Mouse (Mus musculus): Measurements from ENCODE around the gene Tiam1.

Tiam1 gene

DNA sequence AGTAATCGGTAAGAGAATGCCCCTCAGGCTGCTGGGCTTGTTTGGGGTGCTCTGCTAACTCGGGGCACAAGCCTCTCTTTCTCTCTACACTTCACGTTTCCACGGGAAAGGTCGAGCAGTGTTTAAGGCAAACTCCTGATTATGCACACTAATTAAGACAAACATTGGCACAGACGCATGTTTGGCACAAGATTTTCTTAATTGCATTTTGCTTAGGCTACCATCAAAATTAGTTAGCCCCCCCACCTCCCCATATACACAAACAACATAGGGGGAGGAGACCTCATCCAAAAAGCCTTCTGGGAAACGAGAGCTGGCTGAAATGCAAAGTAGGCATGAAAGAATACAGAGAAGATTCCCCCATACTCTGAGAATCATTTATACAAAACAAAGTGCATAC is 148.4 kb downstream of the Tiam1 start:
- DNase-seq (ENCODE audit: low read depth, low spot score), result no peak

DNA sequence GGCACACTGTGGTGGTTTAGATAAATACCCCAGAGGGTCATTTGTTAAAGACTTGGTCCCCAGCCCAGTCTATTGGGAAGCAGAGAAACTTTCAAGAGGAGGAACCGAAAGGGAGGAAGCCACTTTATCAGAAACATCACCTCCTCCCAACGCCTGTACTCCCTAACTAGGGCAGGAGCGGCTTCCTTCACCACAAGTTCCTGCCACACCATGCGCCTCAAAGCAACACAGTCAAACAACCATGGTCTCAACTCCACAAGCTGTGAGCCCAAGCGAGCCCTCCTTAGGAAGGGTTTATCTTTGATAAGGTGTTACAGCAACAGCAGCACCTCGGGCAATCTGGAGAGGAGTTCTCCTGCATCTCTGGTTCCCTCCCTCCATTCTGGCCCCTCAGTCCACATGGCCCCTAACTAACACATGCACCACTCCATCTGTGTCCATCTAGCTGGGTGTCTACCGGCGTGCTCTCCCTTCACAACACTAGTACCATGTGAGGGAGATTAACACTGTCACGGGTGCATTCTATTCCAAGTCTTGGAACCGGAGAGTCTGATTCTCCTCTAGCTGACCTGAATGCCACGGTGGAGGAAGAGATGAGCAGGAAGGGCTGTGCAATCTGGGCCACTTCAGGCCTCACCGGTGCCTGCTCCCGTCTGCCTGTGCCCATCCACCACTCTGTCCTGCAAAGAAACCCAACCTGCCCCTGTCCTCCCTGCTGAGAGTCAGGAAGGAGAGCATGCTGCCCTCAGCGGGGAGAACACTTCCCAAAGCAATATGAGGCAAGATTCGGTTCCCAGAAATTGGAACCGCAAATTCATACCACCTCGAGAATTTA is 149.4 kb downstream of the Tiam1 start:
- no peak for DNase-seq (ENCODE audit: low read depth, low spot score)

DNA sequence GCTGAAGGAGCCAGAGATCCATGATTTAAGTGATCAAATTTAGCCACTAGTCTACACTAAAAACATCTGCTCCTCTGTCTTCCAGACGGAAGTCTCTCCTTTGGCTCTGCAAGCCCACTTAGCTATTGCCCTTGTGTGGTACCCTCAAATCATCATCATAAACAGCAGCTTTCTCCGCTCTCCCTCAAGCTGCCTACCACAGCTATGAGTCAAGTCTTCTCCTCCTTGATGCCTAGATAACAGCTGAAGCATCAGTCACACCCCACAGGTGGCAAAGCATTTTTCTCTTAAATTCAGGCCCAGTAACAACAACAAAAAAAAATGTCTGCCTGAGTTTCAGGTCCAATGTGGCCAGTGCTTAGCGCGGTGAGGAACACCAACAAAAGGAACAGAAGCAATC is 150.1 kb downstream of the Tiam1 start:
- DNase-seq (ENCODE audit: low read depth, low spot score), result no peak

DNA sequence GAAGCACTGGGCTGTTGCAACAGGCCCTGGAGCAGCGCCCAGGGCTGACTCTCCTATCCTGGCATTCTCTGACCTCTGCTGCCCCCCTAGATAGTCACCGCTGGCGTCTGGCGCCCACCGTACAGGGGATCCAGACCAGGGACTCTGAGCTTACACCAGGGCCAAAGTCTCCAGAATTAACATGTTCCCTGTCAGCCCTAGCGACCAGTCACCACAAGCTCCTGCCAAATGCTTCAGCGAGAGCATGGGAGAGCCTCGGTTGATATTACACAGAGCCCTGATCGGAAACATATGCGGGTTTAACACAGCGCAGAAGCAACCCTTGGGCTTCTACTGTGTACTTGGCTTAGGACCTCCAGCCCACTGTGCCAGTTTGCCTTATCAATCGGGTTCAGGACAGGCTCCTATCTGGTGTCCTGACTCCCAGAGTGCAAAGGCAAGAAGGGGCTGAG is 151.8 kb downstream of the Tiam1 start:
- no peak for DNase-seq (ENCODE audit: low read depth, low spot score)

DNA sequence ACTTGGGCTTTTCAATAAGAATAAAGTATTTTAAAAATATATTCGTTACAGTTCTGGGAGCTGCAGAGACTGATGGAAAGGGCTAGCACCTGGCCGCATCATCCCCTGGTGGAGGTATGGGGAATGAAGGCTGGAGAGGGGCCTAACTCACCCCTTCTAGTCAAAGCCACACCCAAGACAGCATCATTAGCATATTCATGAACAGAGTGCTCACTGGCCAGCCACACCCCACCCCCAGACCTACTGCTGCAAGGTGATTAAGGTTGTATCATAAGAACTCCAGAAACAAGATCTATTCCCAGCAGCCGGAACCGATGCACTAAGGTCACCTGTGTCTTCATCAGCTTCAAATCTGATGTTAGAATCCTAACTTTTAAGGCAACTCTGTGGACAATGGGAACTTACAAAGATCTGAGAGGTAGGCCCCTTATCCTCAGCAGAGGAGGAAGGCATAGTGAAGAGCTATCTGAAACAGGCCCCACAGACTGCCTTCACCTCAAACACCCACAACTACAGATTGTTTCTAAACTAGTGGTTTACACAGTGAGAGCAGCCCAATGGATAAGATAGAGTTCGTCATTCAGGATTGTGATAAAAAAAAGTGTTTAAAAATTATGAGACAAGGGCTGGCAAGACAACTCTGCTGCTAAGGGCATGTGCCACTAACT is 153.1 kb downstream of the Tiam1 start:
- DNase-seq (ENCODE audit: low read depth, low spot score), result no peak

DNA sequence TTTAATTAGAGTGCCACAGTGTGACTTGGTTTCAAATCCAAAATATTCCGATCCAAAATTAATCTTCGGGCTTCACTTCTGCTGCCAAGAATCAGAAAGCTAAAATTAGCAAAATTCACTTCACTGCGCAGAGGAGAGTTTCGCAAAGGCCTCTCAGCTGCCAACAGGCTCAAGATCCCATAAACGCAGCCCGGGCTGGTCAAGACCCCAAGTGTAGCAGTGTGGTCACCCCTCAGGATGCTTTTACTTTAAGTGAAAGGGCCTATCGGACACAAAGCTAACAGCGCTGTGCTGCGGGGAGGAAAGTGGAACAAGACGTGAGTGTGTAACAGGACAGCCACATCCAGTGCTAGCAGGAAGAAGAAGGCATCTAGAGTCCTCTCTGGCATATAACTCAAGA is 153.8 kb downstream of the Tiam1 start:
- no peak for DNase-seq (ENCODE audit: low read depth, low spot score)

DNA sequence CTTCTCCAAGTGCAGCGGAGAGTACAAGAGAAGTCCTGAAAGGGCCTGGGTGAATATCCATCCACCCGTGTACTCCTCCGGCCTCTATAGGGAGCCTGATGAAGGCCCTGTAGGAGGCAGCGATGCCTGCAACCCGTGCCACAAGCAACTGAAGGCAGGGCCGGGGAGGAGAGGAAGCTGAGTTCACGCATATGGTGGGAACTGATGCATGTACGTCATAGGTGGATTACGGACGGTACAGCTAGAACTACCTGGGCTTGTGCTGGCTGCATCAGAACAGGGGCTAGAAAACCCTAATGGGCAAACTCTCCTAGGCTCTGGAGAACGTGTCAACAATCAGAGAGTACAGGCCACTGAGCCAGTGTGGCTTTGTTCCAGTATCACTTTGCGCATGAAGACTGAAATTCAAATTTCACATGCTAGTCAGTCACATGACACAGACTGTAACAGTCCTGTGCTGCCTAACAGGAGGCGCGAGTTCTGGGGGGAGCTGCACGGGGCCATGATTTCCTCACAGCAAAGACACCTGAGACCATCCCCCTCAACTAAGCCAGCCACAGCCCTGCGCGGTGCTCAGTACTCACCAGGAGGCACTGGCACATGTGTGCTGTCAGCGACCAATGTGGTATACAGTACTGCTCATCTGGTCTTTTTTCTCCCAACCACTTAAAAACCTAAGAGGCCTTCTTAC is 156.8 kb downstream of the Tiam1 start:
- DNase-seq (ENCODE audit: low read depth, low spot score), result no peak

DNA sequence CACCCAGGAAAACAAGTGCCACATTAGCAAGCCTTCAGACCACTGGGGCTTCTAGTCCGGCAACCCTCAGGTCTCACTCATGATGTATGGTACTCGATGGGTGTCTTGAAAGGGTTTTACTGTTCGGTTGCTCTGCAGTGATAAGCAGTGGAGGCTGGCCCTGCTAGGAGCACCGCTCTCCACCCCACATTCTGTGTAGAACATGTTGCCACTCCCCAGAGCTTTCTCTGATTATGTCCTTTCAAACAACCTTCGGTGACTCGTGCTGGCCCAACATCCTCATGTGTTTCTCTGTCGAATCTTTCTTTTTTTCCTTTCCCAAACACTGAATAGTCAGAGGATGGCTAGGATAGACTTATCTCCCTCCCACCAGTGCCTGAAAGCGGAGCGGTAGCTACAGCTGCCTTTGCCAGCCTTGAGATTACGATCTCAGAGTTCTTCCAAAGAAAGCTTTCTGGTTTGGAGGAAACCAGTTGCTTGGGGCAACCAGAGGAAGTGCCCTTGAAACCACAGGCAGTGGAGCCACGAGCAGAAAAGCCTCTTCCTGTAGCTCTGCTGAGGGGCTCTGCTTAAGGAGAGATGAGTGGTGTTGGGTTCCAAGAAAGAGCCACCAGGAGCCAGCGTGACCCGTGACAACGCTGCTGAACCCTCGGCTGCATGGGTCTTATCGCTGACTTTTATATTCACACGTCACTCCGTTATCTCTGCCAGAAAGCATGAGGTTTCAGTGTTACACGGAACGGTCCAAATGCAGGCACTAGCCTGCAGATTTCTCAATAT is 157.7 kb downstream of the Tiam1 start:
- no peak for DNase-seq (ENCODE audit: low read depth, low spot score)

DNA sequence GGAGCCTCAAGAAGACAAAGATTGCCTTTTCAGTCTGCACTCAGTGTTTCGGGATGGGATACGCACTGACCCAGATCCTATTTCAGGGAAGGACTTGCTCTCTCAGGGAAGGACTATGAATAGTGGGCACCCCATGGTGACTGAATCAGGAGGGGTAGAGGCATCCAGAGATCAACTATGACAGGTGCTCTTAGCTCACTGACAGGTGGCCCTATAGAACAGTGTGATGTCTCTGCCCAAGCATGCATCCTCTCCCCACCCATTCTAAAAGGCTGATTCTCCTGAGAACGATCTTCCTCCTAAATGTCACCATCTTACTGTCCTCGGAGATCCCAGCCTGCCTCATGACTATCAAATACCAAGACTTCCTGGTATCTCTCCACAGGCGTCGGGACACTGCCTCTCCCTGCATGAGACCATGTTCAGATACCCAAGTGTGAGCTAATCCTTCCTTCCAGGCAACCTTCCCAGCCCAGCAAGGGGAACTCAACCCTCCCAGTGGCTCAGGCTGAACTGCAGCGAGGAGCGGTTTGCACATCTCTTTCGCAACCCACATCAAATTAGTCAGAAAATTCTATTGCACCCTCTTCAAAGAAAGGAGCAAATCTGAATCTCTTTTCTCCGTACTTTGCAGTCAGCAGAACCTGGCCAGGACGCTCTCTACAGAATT is 163.4 kb downstream of the Tiam1 start:
- no peak for DNase-seq (ENCODE audit: low read depth, low spot score)

DNA sequence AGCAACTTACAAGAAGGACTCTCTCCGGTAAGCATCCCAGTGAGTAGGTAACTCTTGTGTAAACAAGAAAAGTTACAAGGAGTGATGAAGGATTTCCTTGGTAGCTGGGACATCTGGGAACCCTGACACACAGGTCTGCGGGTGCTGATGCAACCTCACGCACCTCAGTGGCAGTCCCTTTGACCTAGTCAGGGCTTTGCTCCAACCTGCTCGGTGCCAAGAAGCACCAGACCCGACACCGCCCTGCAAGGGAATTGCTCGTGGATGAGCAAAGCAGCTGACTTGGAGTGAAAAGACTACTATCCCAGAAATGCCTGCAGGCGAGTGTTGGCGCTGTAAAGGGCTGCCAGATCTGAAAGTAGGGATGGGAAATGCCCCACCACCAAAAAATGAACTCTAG is 168.1 kb downstream of the Tiam1 start:
- DNase-seq (ENCODE audit: low read depth, low spot score), result no peak

DNA sequence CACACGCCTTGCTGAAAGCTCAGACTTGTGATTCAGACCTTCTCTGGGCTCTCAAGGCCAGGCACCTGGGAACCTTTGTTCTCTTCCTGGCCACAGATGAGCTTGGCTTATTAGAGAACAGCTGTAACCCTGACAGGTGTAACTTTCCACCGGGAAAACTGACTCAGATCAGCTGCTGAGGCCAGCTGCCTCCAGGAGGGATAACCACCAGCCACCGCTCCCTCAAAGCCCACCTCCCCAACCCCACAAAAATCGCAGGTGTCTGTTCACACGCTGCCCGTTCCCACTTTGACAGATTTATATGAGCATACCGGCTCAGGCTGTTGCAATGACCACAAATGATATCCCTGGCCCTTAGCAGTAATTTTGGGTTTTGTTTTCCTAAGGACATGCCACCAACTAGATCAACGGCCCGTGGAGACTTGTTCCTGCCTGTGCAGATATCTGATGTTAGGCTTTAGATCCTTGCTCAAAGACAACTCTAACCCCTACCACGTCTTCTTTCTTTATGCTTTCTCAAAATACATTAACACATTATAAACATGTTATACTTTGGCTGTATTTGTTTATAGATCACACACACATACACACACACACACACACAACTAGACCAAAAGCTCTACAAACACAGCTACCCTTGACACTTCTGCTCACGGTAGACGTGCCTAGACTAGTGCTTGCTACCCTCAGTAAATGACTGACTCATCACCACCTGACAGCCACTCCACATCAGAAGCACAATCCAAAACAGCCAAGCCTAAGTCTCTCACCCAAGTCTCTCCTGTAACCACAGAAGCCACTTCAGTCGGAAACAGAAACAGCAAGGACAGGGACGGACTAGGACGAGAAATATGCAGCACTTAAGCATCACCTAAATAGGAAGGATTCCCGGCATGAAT is 169.5 kb downstream of the Tiam1 start:
- no peak for DNase-seq (ENCODE audit: low read depth, low spot score)

DNA sequence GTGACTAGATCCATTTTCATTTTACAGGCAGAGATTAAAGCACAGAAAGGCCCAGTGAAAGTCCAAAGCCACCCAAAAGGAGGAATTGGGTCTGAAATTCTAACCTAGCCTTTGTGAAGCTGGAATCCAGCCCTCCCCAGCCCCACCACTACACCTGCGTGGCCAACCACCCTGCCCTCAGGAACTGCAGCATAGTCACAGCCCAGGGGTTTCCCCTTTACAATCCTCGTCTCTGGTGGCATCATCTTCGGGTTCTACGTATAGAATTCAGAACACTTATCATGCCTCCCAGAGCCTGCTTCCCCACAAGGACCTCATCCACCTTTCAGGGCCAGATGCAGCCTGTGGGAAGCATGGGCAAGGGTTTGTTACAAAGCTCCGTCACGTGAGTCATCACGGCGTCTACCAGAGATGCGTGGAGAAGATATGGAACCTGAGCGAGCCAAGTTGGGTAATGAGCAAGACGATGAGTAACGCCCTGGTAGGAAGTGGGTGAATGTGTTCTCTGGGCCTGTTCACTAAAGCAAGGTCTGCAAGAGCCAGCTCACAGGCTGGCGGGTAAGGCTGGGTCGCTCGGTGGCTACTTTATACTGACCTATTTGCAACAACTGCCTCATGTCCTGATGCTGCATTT is 170.6 kb downstream of the Tiam1 start:
- DNase-seq (ENCODE audit: low read depth, low spot score), result no peak

DNA sequence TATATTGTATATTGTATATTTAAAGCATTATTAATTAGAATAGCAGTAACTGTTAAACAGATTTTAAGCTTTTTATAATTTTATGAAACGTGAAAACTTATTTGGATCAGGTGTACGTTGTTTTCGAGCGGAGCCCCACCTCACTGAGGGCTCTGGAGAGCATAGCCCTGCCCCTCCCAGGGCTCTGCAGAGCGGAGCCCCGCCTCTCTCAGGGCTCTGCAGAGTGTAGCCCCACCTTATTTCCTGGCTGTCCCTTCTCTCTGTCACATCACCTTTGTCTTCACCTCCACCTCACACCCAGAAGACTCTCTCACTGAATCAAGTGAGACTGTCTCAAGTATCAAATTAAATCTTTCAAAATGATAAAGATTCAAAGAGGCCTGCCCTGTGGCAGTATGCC is 171.6 kb downstream of the Tiam1 start:
- DNase-seq (ENCODE audit: low read depth, low spot score), result no peak

DNA sequence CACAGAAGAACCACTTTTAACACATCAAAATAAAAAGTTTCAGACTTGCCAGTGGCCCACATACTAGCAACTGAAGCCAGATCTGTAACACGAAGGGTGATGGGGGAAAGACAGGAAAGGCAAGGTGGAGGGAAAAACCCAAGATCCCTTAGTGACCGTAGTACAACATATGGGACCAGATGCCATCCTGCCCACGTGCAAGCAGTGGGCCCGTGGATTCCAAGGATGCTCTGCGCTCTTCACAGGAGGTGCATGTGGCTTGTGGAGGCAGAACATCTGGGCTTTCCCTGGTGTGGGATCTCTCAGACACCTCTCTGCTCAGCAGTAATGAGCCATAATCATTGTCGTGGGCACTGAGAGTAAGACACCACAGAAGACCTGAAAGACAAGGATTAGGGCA is 175.5 kb downstream of the Tiam1 start:
- no peak for DNase-seq (ENCODE audit: low read depth, low spot score)

DNA sequence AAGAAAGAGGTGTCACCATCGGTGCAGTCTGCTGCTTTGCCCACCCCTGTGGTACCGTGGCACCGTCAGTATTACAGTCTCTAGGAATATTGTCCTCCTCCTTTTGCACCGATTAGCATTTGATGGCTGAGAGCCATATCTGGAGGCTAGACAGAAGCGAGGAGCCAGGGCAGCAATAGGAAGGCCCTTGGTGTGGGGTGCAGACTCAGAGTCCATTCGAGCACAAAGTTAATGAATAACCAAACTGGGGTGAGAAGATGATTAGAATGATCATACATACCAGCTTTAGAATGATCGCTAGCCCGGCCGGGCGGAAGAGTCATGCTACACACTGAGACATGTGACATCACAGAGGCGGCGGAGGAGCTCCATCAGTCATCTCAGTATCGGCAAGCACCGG is 180.7 kb downstream of the Tiam1 start:
- DNase-seq (ENCODE audit: low read depth, low spot score), result no peak

DNA sequence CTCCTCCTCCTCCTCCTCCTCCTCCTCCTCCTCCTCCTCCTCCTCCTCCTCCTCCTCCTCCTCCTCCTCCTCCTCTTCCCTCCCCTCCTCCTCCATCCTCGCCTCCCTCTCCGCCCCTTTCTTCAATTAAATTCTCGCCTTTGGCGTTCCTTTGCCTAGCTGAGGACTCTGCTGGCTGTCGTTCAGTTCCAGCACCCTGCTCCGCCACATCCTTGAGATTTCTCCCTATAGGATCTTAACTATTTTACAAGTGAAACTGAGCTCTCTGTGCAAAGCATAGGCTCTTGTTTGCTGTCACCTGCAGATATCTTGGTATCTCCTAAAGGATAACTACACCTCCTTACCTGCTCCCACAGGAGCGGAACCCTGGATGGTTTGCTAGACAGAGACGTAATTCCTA is 182.7 kb downstream of the Tiam1 start:
- no peak for DNase-seq (ENCODE audit: low read depth, low spot score)

DNA sequence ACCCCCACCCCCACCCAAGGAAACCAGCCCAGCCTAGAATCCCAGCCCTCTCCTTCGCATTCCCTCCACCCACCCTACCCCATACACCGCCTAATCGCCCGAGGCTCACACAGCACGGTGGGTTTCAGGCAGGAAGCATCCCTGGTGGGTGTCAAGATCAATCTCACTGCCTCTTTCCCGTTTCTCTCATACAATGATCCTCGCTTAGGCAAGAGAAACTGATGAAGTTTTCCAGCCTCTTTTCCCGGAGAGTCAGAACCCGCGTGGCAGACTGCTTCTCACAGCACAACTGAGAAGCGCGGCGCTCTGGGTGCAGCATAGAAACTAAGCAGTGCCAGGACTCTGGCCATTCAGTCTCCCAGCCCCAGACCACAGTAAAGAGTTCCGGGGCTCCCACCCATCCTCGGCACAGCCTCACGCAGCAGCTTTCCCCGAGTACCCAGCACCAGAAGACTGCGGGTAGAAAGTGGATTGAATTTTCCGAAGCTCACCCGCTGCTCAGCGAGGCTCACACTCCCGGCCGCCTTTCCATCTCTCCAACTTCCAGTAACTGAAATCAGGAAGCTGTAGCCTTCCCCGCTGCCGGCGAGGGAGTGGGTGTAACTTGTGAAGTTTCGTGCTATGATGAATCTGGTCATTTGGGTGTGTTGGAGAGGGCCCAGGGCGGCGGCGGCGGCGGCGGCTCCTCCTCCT is 183.2 kb downstream of the Tiam1 start:
- DNase-seq (ENCODE audit: low read depth, low spot score), result no peak

DNA sequence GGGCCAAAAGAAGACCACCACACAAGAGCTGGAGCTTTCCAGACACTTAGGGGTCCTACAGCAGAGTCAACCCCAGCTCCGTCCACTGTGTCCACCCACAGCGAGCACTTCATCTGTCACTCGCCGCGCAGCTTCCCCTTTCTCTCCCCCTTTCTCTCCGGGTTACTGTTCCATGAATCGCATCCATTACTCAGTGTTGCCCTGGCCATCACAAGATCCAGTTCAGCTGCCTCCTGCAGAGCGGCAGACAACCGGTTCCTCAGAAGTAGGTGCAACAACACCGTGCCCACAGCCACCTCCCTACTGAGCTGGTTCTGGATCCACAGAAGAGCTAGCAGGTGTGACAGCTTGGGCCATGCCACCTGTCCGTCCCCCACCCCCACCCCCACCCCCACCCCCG is 184.6 kb downstream of the Tiam1 start:
- no peak for DNase-seq (ENCODE audit: low read depth, low spot score)

DNA sequence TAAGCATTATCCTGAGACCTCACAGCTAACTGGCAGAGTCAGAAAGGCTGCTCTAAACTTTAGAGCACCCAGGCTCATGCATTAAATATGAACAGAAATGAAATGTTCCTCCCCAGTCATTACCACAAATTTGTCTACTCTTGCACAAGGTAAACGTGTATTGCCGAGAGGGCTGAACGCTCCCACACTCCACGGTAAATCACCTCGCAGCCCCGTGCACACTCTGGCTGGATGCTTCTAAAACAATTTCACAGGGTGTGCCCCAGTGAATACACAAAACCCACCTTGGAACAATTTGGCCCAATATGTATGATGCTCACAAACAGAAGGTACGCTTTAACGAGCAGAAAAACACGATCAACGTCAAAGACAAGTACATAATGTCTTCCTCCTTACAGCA is 185.5 kb downstream of the Tiam1 start:
- DNase-seq (ENCODE audit: low read depth, low spot score), result no peak

Data from retina, adult 2 months (tissue).